Mouse (Mus musculus): ENCODE data around the gene Eif2ak3. TPM values are rescaled to one million over a fixed set of nuclear protein-coding genes. Genes with fewer than 3 reads are reported as not detected.

Eif2ak3 gene
- total RNA-seq, 2 experiments from 2014 or later = 22.0 to 24.8 TPM

DNA sequence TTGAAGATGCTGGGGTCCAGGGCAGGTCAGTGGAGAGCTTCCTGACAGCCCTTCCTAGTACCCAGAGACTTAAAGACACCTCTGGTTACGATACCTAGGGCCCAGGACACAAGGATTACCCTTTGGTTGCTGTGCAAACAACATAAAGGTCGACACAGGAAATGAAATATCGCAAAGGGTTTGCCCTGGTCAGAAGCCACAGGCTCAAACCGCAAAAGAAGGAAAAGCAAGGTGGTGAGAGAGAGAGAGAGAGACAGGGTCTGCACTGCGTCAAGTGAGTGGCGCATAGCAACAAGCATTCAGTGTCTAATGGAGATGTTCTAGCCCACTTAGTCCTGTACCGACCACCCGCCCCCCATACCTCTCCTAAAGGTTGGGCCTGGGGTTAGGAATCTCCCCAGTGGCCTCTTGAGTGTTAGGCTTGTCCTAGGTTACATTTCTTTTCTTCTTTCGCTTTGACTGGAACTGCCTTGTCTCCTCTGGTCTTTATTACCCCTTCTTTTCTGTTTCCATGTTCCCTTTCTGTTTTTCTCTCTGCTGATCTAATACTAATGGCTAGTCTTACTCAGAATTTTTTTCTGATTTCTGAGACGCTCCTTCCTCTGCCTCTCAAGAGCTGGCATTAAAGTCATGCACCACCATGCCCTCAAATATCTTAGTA, 13.0 kb upstream of the Eif2ak3 start:
- DNase-seq = no peak

DNA sequence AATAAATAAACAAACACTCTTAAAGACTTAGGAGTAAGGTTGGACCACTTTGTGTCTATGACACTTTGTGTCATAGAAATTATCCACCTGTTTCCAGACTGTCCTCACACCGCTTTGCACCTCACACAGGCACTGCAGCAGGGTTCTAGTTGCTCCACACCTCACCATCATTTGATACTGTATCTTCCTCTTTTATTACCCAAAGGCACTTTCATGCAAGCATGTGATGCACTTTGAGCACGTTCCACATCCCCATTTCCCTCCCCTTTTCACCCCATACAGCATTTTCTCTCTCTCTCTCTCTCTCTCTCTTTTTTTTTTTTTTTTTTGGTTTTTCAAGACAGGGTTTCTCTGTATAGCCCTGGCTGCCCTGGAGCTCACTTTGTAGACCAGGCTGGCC, 7.0 kb upstream of the Eif2ak3 start:
- no peak for DNase-seq

DNA sequence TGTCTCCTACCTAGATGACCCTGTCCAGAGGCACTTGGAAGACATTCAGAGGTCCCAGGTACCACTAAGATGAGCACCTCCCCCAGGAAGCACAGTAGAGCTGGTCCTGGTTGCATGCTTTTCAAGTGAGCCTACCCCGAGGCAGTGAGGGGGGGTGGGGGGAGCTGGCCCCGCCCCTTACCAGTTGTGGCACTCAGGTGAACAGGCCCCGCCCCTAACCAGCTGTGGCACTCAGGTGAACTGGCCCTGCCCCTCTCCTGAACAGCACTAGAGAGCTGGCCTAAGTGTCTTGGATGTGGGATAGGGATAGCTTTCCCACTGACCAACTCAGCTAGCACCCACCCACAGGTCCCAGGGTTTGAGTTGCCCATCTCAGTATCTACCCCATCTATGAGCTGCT, 5.8 kb upstream of the Eif2ak3 start:
- DNase-seq = no peak

DNA sequence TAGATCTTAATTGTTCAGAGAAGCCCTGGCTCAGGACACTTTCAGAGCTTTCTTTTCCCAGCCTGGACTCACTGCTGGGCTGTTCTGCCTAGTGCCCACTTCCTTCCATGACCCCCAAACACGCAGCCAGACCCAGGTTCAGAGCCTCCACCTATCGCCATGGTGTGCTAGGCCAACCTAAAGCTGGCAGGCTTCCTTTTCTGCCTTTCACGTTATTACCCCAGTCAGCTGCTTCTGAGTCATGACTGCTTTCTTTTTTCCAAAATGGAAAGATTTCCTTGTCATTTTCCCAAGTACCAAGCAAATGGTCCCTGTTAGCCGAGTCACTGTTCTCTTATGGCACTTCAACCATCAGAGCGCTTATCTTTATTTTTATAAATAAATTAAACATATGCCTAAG, 4.0 kb upstream of the Eif2ak3 start:
- DNase-seq = no peak

DNA sequence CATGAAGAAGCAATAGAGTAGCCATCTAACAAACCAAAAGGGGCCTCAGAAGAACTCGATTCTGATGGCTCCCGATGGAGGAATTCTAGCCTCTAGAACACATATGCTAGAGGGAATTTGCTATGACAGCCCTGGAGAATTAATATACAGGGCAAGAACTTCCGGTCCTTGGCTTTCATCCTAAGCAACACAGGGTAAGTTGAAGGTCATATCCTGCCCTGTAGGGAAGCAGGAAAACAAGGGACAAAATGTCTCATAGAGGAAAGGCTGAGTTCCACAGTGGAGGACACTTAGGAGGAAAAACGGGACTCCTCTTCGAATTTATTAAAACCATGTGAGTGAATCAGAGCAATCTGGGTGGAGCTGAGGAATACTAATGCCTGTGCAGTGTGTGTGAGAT, 1.3 kb upstream of the Eif2ak3 start:
- DNase-seq = no peak

- peak in 1 of 2 experiments; percentile 50 for DNase-seq
These were observed 756 bp downstream of the Eif2ak3 start for GRCm38 (mm10) chr6:70844896-70845646.

DNA sequence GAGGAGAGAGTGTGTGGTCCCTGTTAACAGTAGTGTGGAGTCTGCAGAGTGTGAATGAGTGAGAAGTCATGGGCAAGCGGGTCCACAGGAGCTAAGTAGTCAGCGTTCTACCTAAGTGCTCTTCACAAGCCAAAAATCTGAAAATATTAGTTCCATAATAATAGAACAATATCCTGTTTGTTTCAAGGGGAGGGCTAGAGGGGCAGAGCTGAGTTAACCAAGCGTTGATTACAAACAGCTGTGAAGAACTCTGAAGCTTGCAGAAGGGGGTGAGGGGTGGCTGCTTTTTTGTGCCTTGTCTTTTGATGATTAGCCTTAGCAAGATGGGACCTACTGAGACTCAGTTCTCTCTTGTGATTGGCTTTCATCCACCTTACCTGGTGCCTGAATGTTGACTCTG, 3.1 kb downstream of the Eif2ak3 start:
- no peak for DNase-seq

DNA sequence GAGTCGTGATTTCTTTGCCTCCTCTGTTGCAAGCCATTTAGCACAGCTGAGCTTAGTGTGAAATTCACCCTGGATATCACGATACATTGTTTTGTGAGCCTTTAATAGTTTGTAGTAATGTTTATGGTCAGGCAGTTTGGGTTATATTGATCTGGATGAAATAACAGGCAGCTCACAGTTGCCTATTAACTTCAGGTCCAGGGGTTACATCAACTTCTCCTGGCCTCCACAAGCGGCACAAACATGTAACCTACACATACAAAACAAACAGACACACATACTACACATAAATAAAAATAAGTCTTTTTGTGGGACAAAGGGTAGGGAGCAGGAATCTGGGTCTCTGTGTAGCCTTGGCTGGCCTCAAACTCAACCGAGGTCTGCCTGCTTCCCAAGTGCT, 9.1 kb downstream of the Eif2ak3 start:
- DNase-seq = no peak

- DNase-seq = no peak
These were observed 11.4 kb downstream of the Eif2ak3 start for GRCm38 (mm10) chr6:70855529-70856309.

- no peak for DNase-seq
These were observed 18.4 kb downstream of the Eif2ak3 start for GRCm38 (mm10) chr6:70862726-70863125.

GRCm38 (mm10) chr6:70864285-70864684, 20.0 kb downstream of the Eif2ak3 start:
- no peak for DNase-seq

DNA sequence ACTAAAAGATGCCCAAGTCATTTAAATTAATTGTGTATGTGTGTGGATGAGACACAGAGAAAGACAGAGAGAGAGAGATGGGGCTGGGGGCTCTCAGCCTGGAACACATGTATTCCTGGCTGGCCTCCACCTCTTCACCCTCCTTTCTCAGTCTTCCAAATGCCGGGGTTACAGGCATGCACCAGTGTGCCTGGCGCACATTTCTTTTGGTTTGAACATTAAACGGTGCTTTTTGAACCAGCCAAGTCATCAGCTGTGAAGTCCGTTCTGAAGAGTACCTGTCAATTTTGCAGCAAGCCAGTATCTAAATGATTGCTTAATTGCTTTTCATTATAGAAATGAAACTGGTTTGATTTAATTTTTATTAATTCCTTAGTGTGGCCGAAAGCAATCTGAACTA, 22.4 kb downstream of the Eif2ak3 start:
- no peak for DNase-seq

- no peak for DNase-seq
These were observed 23.0 kb downstream of the Eif2ak3 start for GRCm38 (mm10) chr6:70867297-70867696.

GRCm38 (mm10) chr6:70871511-70871980, 27.2 kb downstream of the Eif2ak3 start:
- no peak for DNase-seq

- peak; percentile 32 to 42 for DNase-seq
These were observed 27.8 kb downstream of the Eif2ak3 start for GRCm38 (mm10) chr6:70872128-70872527.

- DNase-seq = no peak
These were observed 28.3 kb downstream of the Eif2ak3 start for GRCm38 (mm10) chr6:70872570-70872969.

- DNase-seq = no peak
These were observed 29.9 kb downstream of the Eif2ak3 start for GRCm38 (mm10) chr6:70874035-70874775.

- DNase-seq = no peak
These were observed 30.7 kb downstream of the Eif2ak3 start for GRCm38 (mm10) chr6:70875017-70875416.

- DNase-seq = peak; percentile 66 to 73
These were observed 36.5 kb downstream of the Eif2ak3 start for GRCm38 (mm10) chr6:70880714-70881304.

GRCm38 (mm10) chr6:70887993-70888392, 43.7 kb downstream of the Eif2ak3 start:
- no peak for DNase-seq

DNA sequence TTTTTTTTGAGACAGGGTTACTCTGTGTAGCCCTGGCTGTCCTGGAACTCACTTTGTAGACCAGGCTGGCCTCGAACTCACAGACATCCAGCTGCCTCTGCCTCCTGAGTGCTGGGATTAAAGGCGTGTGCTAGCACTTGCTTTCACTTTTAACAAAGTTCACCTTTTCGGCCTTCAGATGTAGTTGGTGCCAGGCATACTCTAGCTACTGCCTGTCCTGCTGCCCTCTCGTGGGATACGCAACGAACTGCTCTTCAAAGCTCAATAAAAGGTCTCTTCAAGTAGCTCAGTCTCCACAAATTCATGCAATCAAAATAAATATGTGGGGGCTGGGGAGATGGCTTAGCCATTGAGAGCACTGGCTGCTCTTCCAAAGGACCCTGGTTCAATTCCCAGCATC, 53.9 kb downstream of the Eif2ak3 start:
- no peak for DNase-seq

DNA sequence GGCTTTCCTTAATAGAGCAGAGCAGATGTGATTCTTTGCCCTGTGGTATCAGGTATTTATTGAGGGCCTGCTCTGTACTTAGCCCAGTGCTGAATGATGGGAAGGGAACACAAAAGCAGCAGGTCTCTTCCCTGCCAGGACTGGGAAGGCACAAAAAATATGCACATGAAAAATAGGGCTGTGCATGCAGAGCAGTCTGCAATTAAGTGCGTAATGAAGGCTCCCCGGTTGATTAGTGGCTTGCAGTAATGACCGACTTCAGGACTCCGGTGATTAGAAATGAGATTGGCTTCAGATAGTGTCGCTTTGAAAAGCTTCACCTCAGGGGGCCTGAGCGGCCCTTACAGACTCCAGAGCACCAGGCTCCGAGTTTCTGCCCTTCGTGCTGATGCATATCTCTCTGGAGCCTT, 55.3 kb downstream of the Eif2ak3 start:
- DNase-seq = no peak

All from layer of hippocampus, postnatal 36 days (tissue).